Mouse (Mus musculus): ENCODE data around the gene Cfap44. TPM values are rescaled to one million over a fixed set of nuclear protein-coding genes. Genes with fewer than 3 reads are reported as not detected.

The Cfap44 gene
- polyA plus RNA-seq, 1 experiment from 2014 or later = 0.69 TPM

GRCm38 (mm10) chr16:44384251-44384650 is 10.3 kb upstream of the Cfap44 start:
- Histone ChIP-seq H3K9me3 (ENCODE audit: low read length) (no peaks in the 10 kb centered on the region; the same call in 1 of the 2 replicates), H3K27ac (ENCODE audit: low read depth) (no peak overlapping the region), H3K4me3 (ENCODE audit: low read depth, low read length) (no peak overlapping the region), H3K27me3 (ENCODE audit: insufficient read depth, low read length) (no peaks in the 10 kb centered on the region), H3K4me2 (ENCODE audit: low read depth, low read length) (no peak overlapping the region), H3K4me1 (ENCODE audit: insufficient read depth) (no peaks in the 10 kb centered on the region), H3K9ac (replicated peaks) (no peak overlapping the region), H3K36me3 (replicated peaks; ENCODE audit: insufficient read depth, low read length) (0 out of 2 replicates have a peak, but pooled peaks cover 6% of the 10 kb centered on the region)
- DNase-seq (no peak), ATAC-seq (no peak)
- TF ChIP-seq CTCF (IDR thresholded peaks at IDR 0.05; ENCODE audit: low read depth) = no peak
- TF ChIP-seq EP300 (IDR thresholded peaks at IDR 0.05; ENCODE audit: low read depth) = no peak
- WGBS (ENCODE audit: insufficient replicate concordance) = 73% methylated on average over 1 of the region's 1 CpGs

DNA sequence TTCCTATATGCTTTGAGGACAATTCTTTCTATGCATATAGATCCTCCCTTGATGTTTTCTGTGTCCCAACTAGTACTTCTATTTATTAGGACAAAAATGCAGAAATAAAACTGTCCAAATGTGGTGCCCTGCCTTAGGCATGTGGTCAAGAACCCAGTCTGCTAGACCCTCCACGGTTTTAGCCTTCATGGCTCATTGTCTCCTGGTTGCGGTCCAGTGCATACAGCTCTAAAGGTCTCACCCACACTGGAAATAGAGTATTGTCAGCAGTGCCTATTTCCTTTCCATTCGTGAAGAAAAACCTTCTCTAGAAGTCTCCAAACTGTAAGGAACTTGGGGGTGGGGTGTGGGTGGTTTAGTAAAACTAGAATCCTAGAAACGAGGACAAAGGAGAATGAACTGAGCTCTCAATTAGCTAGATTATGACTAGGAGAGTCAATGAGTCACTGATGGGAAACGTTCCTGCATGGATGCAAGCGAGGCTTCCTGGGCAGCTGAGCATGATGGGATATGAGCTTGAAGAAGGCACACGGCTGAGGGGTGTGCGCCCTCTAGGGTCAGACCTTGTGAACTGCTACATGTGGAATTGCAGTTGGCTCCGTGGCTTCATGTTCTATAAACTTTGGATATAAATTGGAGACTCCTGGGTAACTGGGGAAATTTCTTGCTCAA is 2.6 kb upstream of the Cfap44 start:
- Histone ChIP-seq H3K4me2 (ENCODE audit: low read depth, low read length) (no peak overlapping the region), H3K27me3 (ENCODE audit: insufficient read depth, low read length) (no peaks in the 10 kb centered on the region), H3K36me3 (replicated peaks; ENCODE audit: insufficient read depth, low read length) (no peaks in the 10 kb centered on the region), H3K9me3 (ENCODE audit: low read length) (no peaks in the 10 kb centered on the region; the same call in 1 of the 2 replicates), H3K4me1 (ENCODE audit: insufficient read depth) (peaks cover 13% of the 10 kb centered on the region), H3K4me3 (ENCODE audit: low read depth, low read length) (no peak overlapping the region), H3K9ac (replicated peaks) (no peak overlapping the region), H3K27ac (ENCODE audit: low read depth) (no peak overlapping the region)
- TF ChIP-seq CTCF (IDR thresholded peaks at IDR 0.05; ENCODE audit: low read depth) = peak; percentile 84
- no peak for TF ChIP-seq EP300 (IDR thresholded peaks at IDR 0.05; ENCODE audit: low read depth)
- ATAC-seq = peak; percentile 55
- peak; percentile 65 for DNase-seq
- 34% methylated on average over 9 of the region's 9 CpGs for WGBS (ENCODE audit: insufficient replicate concordance)

DNA sequence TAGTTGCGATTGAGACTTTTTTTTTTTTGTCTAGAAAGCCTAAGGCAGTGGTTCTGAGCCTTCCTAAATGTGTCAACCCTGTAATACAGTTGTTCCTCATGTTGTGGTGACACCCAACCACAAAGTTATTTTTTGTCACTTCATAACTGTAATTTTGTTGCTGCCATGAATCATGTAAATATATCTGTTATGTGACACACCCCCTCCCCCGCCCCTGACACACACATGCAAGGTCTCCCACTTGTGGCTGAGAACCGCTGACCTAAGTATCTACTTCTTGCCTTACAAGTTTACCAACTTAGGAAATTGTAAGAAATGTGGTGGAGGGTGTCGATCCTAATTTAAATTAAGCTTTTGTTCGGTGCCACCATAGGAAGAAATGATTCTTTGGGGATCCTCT is 10.3 kb downstream of the Cfap44 start:
- Histone ChIP-seq H3K4me2 (ENCODE audit: low read depth, low read length) (no peak overlapping the region), H3K27me3 (ENCODE audit: insufficient read depth, low read length) (no peaks in the 10 kb centered on the region), H3K9ac (replicated peaks) (no peak overlapping the region), H3K4me1 (ENCODE audit: insufficient read depth) (no peaks in the 10 kb centered on the region), H3K9me3 (ENCODE audit: low read length) (no peaks in the 10 kb centered on the region; the same call in 1 of the 2 replicates), H3K4me3 (ENCODE audit: low read depth, low read length) (no peak overlapping the region), H3K36me3 (replicated peaks; ENCODE audit: insufficient read depth, low read length) (no peaks in the 10 kb centered on the region), H3K27ac (ENCODE audit: low read depth) (no peak overlapping the region)
- DNase-seq (no peak), ATAC-seq (no peak)
- 68% methylated on average over 5 of the region's 5 CpGs for WGBS (ENCODE audit: insufficient replicate concordance)
- TF ChIP-seq CTCF (IDR thresholded peaks at IDR 0.05; ENCODE audit: low read depth) (no peak), EP300 (IDR thresholded peaks at IDR 0.05; ENCODE audit: low read depth) (no peak)

DNA sequence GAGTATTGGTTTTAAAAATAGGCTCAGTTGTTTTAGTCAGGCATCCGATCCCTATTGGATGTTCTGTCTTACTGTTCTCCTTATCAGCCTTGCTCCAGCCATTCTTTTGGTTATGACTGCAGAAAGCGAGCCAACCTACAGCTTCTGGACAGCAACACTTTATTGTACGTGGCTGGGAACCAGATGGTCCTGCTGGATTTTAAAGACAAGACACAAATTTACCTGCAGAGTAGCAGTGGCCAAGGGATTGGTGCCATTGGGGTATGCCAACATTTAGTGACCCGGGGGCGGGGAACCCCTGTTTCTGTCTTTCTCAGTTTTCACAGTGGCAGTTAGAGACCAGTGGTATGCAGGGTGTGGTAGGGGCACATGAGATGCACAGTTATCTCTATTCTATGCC is 12.6 kb downstream of the Cfap44 start:
- H3K4me1 ChIP-seq (ENCODE audit: insufficient read depth) = no peaks in the 10 kb centered on the region
- DNase-seq (no peak), ATAC-seq (no peak)
- 68% methylated on average over 5 of the region's 5 CpGs for WGBS (ENCODE audit: insufficient replicate concordance)
- no peaks in the 10 kb centered on the region for H3K36me3 ChIP-seq (replicated peaks; ENCODE audit: insufficient read depth, low read length)
- no peak overlapping the region for H3K4me3 ChIP-seq (ENCODE audit: low read depth, low read length)
- H3K27me3 ChIP-seq (ENCODE audit: insufficient read depth, low read length) = no peaks in the 10 kb centered on the region
- H3K9me3 ChIP-seq (ENCODE audit: low read length) = no peaks in the 10 kb centered on the region; the same call in 1 of the 2 replicates
- H3K4me2 ChIP-seq (ENCODE audit: low read depth, low read length) = no peak overlapping the region
- H3K9ac ChIP-seq (replicated peaks) = no peak overlapping the region
- TF ChIP-seq EP300 (IDR thresholded peaks at IDR 0.05; ENCODE audit: low read depth) (no peak), CTCF (IDR thresholded peaks at IDR 0.05; ENCODE audit: low read depth) (no peak)
- H3K27ac ChIP-seq (ENCODE audit: low read depth) = no peak overlapping the region

GRCm38 (mm10) chr16:44408290-44408689 is 13.7 kb downstream of the Cfap44 start:
- no peak for ATAC-seq
- H3K9me3 ChIP-seq (ENCODE audit: low read length) = no peaks in the 10 kb centered on the region; the same call in 1 of the 2 replicates
- H3K36me3 ChIP-seq (replicated peaks; ENCODE audit: insufficient read depth, low read length) = no peaks in the 10 kb centered on the region
- TF ChIP-seq CTCF (IDR thresholded peaks at IDR 0.05; ENCODE audit: low read depth) (no peak), EP300 (IDR thresholded peaks at IDR 0.05; ENCODE audit: low read depth) (no peak)
- WGBS (ENCODE audit: insufficient replicate concordance) = 86% methylated on average over 2 of the region's 2 CpGs
- DNase-seq = no peak
- no peak overlapping the region for H3K4me3 ChIP-seq (ENCODE audit: low read depth, low read length)
- H3K27me3 ChIP-seq (ENCODE audit: insufficient read depth, low read length) = no peaks in the 10 kb centered on the region
- H3K27ac ChIP-seq (ENCODE audit: low read depth) = no peak overlapping the region
- no peak overlapping the region for H3K4me2 ChIP-seq (ENCODE audit: low read depth, low read length)
- H3K9ac ChIP-seq (replicated peaks) = no peak overlapping the region
- H3K4me1 ChIP-seq (ENCODE audit: insufficient read depth) = no peaks in the 10 kb centered on the region

DNA sequence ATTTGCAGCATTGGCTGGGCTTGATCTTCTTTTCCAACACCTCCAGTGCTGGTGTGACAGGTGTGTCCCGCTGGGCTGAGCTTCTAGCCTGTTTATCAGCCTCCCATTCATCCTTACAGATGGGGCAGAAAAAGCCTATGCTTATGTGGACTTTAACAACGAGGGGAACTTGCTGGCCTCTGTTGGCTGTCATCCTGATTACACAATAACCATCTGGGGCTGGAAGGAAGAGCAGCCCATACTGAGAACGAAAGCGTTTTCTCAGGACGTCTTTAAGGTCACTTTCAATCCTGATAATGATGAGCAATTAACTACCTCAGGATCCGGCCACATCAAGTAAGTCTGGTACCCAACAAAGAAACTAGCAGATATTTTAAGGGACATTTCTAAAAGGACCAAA is 15.6 kb downstream of the Cfap44 start:
- DNase-seq = no peak
- no peaks in the 10 kb centered on the region for H3K36me3 ChIP-seq (replicated peaks; ENCODE audit: insufficient read depth, low read length)
- no peaks in the 10 kb centered on the region for H3K9me3 ChIP-seq (ENCODE audit: low read length)
- ATAC-seq = no peak
- no peaks in the 10 kb centered on the region for H3K4me1 ChIP-seq (ENCODE audit: insufficient read depth)
- 25% methylated on average over 6 of the region's 6 CpGs for WGBS (ENCODE audit: insufficient replicate concordance)
- no peak overlapping the region for H3K9ac ChIP-seq (replicated peaks)
- H3K27ac ChIP-seq (ENCODE audit: low read depth) = no peak overlapping the region
- no peaks in the 10 kb centered on the region for H3K27me3 ChIP-seq (ENCODE audit: insufficient read depth, low read length)
- H3K4me3 ChIP-seq (ENCODE audit: low read depth, low read length) = no peak overlapping the region
- TF ChIP-seq CTCF (IDR thresholded peaks at IDR 0.05; ENCODE audit: low read depth) = no peak
- no peak overlapping the region for H3K4me2 ChIP-seq (ENCODE audit: low read depth, low read length)
